Mouse (Mus musculus) bone marrow, adult 2 months (tissue): ENCODE results near the gene Fam217b. TPM values are rescaled to one million over a fixed set of nuclear protein-coding genes. Genes with fewer than 3 reads are reported as not detected.

ENCODE experiments used
- H3K27ac ChIP-seq: fragments of 200-500 bp; 2 replicates; pipeline ENCODE4 v1.5.1; 2012; ENCODE audit warnings: low read depth, mild to moderate bottlenecking, control low read depth, inconsistent platforms, low read length; ENCODE audit not compliant: control insufficient read depth, poor library complexity, insufficient read depth
- H3K4me1 ChIP-seq: fragments of 200-500 bp; 2 replicates; pipeline ENCODE4 v1.6.1; 2011; ENCODE audit warnings: low read length; ENCODE audit not compliant: control insufficient read depth, insufficient read depth
- H3K4me3 ChIP-seq: fragments of 200-500 bp; replicated peaks from 2 replicates; pipeline ENCODE3; 2011; ENCODE audit warnings: mild to moderate bottlenecking, low read depth, low read length, control low read depth; ENCODE audit not compliant: control insufficient read depth
- CTCF ChIP-seq: fragments of 200-500 bp; IDR thresholded peaks from 2 replicates; pipeline ENCODE4 v1.5.1; 2011; ENCODE audit warnings: low read length, control low read depth; ENCODE audit not compliant: control insufficient read depth, insufficient read depth
- POLR2A ChIP-seq: fragments of 200-500 bp; IDR thresholded peaks from 2 replicates; pipeline ENCODE4 v1.6.1; 2011; ENCODE audit warnings: low read depth, mild to moderate bottlenecking, control low read depth, low read length, borderline replicate concordance; ENCODE audit not compliant: control insufficient read depth
- WGBS: fragments of 180-500 bp; shearing (Covaris S2); methylation state at CpG from one replicate; pipeline ENCODE4 v1.1.7; 2018; 5-methylcytosine and 5-hydroxymethylcytosine counted together
- polyA plus RNA-seq: library from polyadenylated mRNA; stranded (reverse); fragments of >200 nt; gene quantifications from 2 replicates; pipeline ENCODE4 v1.2.4, GENCODE M21; 2011; ENCODE audit warnings: low replicate concordance; ENCODE audit not compliant: missing spikeins, insufficient read depth, insufficient read length

The Fam217b gene
- polyA plus RNA-seq = 4.6 and 8.6 TPM in 2 replicates

DNA sequence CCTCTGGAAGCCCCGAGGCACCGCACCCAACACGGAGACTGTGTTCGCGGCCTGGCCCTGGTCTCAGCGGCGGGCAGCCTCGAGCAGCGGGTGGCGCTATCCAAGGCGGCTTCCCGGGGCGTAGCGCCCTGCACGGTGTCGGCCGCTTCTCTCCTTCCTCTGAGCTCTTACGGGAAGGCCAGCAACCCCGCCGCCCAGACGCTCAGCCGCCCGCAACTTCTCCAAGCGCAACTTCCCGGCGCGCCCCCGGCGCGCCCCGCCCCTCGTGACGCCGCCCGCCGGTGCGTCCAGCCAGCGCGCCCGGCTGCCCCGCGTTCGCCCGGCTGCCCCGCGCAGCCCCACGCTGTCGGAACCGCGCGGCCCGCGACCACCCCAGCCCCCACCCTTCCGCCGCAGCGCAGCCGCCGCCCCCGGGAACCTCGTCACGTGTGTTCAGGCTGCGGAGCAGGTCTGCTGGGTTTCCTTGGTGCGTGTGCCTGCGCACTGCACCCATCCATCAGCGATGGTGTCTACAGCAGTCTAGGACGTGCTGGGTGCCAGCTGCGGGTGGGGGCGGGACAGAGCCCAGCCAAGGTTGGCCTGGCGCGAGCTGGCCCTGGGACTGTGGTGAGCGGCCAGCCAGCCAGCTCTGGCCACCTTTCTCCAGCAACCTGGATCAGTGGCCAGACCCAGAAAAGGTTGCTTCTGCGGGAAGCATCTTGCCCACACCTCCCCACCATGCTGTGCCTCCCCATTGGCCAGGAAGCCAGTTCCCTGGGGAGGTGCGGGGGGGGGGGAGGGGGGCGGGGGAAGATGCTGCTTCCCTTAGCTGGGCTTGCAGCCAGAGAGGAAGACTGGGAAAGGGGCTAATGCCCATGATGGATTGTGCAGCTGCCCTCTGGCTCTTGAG lies at the start of gene Fam217b, which contains the start of gene Ppp1r3d:
Gene Fam217b (plus strand): TSS at position 264 of the 889 bp plus-strand sequence.
Gene Ppp1r3d (minus strand): TSS at position 212 of the 889 bp plus-strand sequence.
- TF ChIP-seq CTCF (no peak), POLR2A (peak; percentile 22; the same call in 1 of the 2 replicates)
- H3K27ac ChIP-seq = peak within 1 kb of the TSS; percentile 97
- H3K4me3 ChIP-seq = peak within 1 kb of the TSS; percentile 81
- peaks cover 2% of the 10 kb centered on the region for H3K4me1 ChIP-seq
- WGBS = under 1% methylated on average over 70 of the region's 74 CpGs

DNA sequence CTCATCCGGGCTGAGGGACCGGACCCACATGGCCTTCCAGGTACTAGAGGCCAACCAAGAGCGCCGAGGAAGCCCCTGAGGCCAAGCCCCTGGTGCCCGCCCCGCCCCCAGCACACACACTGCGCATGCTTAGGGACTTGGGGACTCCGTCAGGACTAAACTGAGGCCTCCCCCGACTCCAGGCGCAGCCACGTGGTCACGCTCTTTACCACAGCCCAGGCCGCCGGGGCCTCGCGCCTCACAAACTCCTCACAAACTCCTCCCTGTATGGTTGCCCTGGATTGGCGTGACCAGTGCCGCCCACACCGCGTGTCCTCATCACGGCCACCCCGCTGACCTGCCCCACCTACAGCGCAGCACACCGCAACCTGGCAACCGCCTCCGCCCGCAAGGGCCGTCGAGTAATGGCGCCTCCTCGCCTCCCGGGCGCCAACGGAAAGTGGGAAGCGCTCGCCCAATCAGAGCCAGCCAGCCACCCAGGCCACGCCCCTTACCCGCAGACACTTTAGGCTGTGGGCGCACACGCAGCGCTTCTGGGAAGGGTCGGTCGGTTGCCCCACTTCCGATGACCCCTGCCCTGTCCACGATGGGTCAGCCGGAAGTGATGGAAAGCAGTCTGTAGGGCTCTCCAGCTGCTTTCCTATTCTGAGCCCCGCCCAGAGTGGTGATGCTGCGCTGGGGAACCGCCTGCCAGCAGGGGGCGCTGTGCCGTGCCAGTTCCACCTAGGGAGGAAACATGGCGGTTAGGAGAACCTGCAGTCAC lies 7.1 kb upstream of the Fam217b start, which contains the start of gene Sycp2:
Gene Sycp2 (minus strand): TSS at position 633 of the 763 bp plus-strand sequence.
- 82% methylated on average over 52 of the region's 52 CpGs for WGBS
- H3K4me1 ChIP-seq = no peaks in the 10 kb centered on the region; the same call in 1 of the 2 replicates
- no peak within 1 kb of the TSS for H3K27ac ChIP-seq
- no peak within 1 kb of the TSS for H3K4me3 ChIP-seq
- TF ChIP-seq CTCF (peak; percentile 47; the same call in 1 of the 2 replicates), POLR2A (no peak)

GRCm38 (mm10) chr2:178409024-178409423 lies 5.3 kb upstream of the Fam217b start:
- TF ChIP-seq CTCF (no peak), POLR2A (no peak)
- Histone ChIP-seq H3K4me3 (no peak overlapping the region), H3K27ac (no peak overlapping the region), H3K4me1 (peaks cover 2% of the 10 kb centered on the region)
- WGBS = 28% methylated on average over 1 of the region's 1 CpGs

- Histone ChIP-seq H3K27ac (no peak overlapping the region), H3K4me3 (no peak overlapping the region), H3K4me1 (peaks cover 2% of the 10 kb centered on the region)
- 77% methylated on average over 6 of the region's 6 CpGs for WGBS
- no peak for TF ChIP-seq CTCF
- no peak for TF ChIP-seq POLR2A
Observed at GRCm38 (mm10) chr2:178410286-178410685, 4.0 kb upstream of the Fam217b start.

- Histone ChIP-seq H3K4me3 (no peak overlapping the region), H3K27ac (no peak overlapping the region), H3K4me1 (peaks cover 2% of the 10 kb centered on the region)
- TF ChIP-seq CTCF (no peak), POLR2A (no peak)
- 65% methylated on average over 6 of the region's 6 CpGs for WGBS
Observed at GRCm38 (mm10) chr2:178412598-178412997, 1.7 kb upstream of the Fam217b start.

GRCm38 (mm10) chr2:178413081-178413480 lies 1.2 kb upstream of the Fam217b start:
- 80% methylated on average over 13 of the region's 13 CpGs for WGBS
- no peak for TF ChIP-seq CTCF
- no peak for TF ChIP-seq POLR2A
- H3K27ac ChIP-seq = no peak overlapping the region
- H3K4me3 ChIP-seq = peak overlapping the region; percentile 81
- H3K4me1 ChIP-seq = peaks cover 2% of the 10 kb centered on the region

DNA sequence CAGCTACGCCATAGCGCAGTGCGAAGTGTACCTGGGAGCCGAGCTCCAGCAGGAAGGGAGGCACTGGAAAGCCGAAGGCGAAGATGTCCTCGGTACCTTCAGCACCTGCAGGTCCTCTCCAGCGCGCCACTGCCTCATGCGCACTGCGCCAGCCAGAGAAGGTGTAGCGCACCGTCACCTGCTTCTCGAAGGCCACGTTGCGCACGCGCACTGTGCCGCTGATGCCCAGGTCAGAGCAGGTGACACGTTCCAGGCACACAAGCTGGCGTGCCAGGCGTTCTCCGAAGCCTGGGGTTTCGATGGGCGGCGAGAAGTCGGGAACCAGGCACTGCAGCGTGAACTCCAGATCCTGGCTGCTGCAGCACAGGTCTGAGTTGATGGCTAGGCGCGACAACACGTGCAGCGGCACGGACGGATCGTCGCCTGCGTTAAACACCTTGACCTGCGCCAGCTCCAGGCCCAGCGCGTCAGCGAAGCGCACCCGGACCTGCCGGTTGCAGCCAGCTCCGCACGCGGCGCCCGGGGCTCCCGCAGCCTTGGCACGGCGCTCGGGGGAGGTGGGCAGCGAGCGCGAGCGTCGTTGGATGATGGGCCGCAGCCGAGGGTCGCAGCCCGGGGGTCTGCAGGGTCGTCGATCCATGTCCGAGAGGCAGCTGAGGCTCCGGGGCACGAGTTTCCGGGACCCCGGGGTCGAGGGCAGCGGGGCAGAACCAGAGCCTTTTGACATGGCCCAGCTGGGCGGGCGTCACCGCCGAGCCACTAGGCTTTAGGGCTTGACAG lies 653 bp upstream of the Fam217b start:
- H3K27ac ChIP-seq = peak overlapping the region; percentile 97
- H3K4me1 ChIP-seq = peaks cover 2% of the 10 kb centered on the region
- 21% methylated on average over 75 of the region's 75 CpGs for WGBS
- peak overlapping the region; percentile 81 for H3K4me3 ChIP-seq
- TF ChIP-seq CTCF = no peak
- TF ChIP-seq POLR2A = peak; percentile 13; the same call in 1 of the 2 replicates
